24 mouse cellular contexts compared by ENCODE assay signal in genomic region chr4:83676444-83676843, GRCm38 (mm10).
"Had no signal": no experiment of that assay in that cellular context is flagged by ENCODE, and none has a peak within 500 bp of the region (broad histone marks: within the 10 kb centered on the region; RNA-seq: fewer than 3 reads in every experiment).

No protein-coding gene starts in this region.

- H3K4me2 ChIP-seq: limb, embryonic 12.5 days; limb, embryonic 15.5 days; liver, embryonic 11.5 days; liver, embryonic 15.5 days; lung, embryonic 15.5 days; midbrain, embryonic 13.5 days; neural tube, embryonic 13.5 days had no signal

- ATAC-seq: intestine, postnatal 0 days; midbrain, embryonic 13.5 days; midbrain, embryonic 16.5 days had no signal

- H3K4me3 ChIP-seq: limb, embryonic 12.5 days; limb, embryonic 15.5 days; liver, embryonic 15.5 days; lung, embryonic 15.5 days; megakaryocyte, embryonic 14.5 days; midbrain, embryonic 10.5 days; midbrain, embryonic 13.5 days; myocyte; neural tube, embryonic 13.5 days had no signal

- DNase-seq: kidney, adult 2 months; kidney, postnatal 25 days; left cerebral cortex, postnatal 4 days; lung, adult 18-20 months; lung, postnatal 10 days; lung, postnatal 36 days; retina, postnatal 1 day; right cerebral cortex, postnatal 14 days; right cerebral cortex, postnatal 4 days; thymus, postnatal 25 days had no signal

- H3K9me3 ChIP-seq: limb, embryonic 15.5 days; liver, embryonic 15.5 days; lung, embryonic 15.5 days; midbrain, embryonic 10.5 days; midbrain, embryonic 13.5 days; neural tube, embryonic 13.5 days had no signal

- H3K9ac ChIP-seq: limb, embryonic 12.5 days; limb, embryonic 15.5 days; liver, embryonic 15.5 days; lung, embryonic 15.5 days; midbrain, embryonic 13.5 days; neural tube, embryonic 13.5 days had no signal

- H3K27ac ChIP-seq: kidney, postnatal 0 days; limb, embryonic 12.5 days; limb, embryonic 15.5 days; liver, embryonic 15.5 days; lung, embryonic 15.5 days; midbrain, embryonic 10.5 days; midbrain, embryonic 13.5 days; neural tube, embryonic 13.5 days; stomach, postnatal 0 days had no signal

- H3K27me3 ChIP-seq: limb, embryonic 12.5 days; limb, embryonic 15.5 days; liver, embryonic 15.5 days; lung, embryonic 15.5 days; megakaryocyte, embryonic 14.5 days; midbrain, embryonic 13.5 days; neural tube, embryonic 13.5 days had no signal

- H3K36me3 ChIP-seq: limb, embryonic 12.5 days; limb, embryonic 15.5 days; liver, embryonic 15.5 days; lung, embryonic 15.5 days; midbrain, embryonic 10.5 days; midbrain, embryonic 13.5 days; neural tube, embryonic 13.5 days had no signal

- H3K4me1 ChIP-seq: limb, embryonic 12.5 days; limb, embryonic 15.5 days; liver, embryonic 15.5 days; lung, embryonic 15.5 days; megakaryocyte, embryonic 14.5 days; midbrain, embryonic 10.5 days; midbrain, embryonic 13.5 days; neural tube, embryonic 13.5 days had no signal
